Mouse (Mus musculus): Measurements from ENCODE around the gene S100a16. TPM values are rescaled to one million over a fixed set of nuclear protein-coding genes. Genes with fewer than 3 reads are reported as not detected.

Gene S100a16
- polyA plus RNA-seq, 1 experiment from 2014 or later, result 139 TPM

DNA sequence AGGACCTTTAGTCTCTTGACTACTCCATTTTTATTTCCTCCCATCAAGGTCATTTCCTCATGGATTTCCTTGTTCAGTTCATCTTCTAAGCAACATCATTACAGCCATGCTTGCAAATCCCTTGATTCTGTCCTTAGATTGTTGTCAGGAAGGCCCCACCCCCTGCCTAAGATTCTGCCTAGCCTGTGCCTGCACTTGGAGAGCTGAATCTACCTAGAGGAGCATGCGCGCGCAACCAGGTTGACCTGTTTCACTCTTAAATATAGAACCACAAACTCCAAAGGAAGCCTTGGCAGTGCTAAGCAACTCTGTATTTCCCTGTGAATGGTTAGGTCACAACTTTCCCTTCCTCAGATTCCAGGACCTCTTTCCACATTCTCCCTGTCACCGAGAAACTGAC is 19.3 kb upstream of the S100a16 start:
- DNase-seq (ENCODE audit: low spot score), result no peak

DNA sequence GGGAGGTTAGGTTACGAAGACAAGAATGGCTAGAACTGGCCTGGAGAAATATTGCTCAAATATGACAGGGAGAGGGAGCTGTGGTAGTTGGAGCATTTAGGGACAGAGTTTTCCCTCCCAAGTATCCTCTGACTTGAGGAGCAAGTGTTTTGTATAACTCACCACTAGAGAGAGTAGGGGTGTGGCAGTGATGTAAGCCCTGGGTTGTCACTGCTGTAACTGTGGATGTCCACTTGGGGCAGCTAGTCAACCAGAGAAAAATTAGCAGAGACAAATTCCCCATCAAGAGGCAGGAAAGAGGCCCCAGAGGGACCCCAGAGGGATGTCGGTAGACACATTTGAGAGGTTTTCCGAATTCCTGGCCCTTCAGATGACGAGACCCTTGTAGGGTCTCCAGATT is 11.6 kb upstream of the S100a16 start:
- peak; percentile 34 for DNase-seq (ENCODE audit: low spot score)

DNA sequence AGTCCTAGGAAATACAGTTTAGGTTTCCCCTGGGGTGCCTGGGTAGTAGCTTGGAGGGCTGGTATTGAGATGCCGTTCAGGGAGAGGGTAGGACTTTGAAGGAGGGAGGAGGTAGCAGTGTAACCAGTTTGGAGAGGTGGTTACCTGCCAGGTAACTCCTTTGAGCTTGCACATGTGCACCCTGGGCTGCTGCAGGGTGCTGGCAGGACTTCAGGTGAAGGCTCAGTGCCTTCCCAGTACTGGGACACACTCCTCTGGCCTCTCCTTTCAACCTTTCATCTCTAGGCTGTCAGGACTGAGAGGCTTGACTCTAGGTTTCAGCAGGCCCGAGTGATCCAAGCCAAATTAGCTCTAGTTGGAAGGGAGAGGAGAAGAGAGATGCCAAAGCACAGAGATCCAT is 11.0 kb upstream of the S100a16 start:
- DNase-seq (ENCODE audit: low spot score), result no peak

DNA sequence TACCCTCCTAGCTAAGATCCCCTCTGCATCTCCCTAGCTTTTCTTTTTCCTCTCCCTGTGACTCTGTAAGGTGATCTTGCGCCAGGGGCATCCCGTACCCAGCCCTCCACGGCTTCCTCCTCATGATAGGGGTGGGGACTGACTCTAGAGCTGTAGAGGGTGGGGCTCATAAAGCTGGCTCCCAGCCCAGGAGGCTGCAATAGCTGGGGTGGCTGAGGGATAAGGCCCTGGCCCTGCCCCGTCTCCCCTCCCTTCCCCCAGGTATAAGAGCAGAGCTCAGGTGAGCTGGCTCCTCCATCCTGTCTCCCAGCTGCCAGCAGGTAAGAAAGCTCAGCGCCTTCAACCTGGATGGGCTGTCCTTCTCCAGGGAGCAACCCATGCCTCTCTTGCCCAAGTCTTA is 10.5 kb upstream of the S100a16 start, which contains the start of gene S100a14:
TSS of gene S100a14 (plus strand) at position 277 of the 400 bp plus-strand sequence.
- no peak for DNase-seq (ENCODE audit: low spot score)

DNA sequence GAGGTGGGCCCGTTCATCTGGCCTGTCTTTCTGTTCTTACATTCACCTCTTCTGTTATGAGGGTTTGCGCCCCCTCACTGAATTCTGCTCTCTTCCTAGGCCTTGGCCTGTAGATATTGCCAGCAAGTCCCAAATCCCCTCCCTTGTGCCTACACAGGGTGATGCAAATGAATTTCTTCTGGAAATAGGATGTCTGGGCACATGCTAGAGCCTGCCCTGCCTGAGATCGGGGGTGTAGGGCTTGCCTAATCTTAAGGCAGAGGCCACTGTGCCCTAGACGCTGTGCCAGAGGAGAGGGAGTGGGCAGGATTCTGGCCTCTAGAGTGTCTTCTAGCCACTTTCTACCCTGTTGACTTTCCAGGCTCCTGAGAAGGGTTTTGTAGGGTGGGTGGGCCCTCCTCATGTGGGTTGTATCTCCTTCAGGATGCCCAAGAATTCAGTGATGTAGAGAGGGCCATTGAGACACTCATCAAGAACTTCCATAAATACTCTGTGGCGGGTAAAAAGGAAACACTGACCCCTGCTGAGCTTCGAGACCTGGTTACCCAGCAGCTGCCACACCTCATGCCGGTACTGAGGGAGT is 9.7 kb upstream of the S100a16 start:
- no peak for DNase-seq (ENCODE audit: low spot score)

DNA sequence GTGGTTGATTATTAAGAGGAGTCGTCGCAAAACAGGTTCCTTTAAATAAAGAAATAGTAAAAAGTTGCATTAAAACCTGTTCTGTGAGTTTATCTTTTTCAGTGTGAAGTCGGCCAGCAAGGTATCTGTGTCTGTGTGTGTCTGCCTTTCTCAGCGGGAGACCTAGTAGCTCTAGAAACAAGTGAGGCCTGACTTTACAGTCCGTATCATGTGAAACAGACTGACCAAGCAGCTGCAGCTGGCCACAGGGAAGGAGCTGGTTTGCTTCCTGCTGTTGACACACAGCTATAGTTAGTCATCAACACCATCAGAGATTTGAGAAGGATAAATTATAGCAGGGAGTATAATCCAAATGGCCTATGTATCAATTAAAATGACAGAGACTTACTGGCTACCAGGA is 5.3 kb upstream of the S100a16 start:
- DNase-seq (ENCODE audit: low spot score), result no peak

DNA sequence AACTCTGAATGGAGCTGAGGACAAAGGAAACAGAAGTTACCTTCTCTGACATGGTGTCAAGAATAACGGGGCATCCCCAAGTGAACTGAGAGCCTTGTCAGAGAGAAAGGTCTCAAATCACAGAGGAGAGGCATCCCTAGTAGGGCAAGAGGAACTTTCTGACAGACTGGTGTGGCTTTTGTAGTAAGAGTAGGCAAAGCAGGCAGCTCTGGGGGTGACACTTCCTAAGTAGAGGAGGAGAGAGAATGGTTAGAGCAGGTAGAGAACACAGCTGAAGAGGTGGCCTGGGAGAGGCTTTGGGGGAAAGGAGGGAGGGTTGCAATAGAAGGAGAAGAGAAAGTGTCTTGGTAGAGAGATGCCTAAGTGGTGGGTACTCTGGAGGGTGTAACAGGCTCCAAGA is 1.6 kb upstream of the S100a16 start:
- no peak for DNase-seq (ENCODE audit: low spot score)

DNA sequence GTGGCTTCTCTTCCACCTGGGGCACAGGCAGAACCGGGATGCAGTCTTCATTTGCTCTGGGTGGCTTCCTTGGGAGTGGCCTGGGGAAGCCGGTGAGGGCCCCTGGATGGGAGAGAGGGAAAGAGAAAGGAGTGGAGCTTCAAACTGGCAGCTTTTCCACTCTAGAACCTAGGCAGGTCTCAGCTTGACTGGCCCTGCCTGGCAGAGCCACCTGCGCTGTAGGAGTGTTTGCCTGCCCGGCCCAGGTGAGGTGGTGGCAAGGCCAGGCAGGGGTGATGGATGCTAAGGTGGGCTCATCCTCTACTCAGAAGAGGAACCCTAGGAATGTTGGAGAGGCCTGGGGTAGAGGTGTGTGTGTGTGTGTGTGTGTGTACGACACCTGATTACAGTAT is 847 bp downstream of the S100a16 start:
- DNase-seq (ENCODE audit: low spot score), result no peak

DNA sequence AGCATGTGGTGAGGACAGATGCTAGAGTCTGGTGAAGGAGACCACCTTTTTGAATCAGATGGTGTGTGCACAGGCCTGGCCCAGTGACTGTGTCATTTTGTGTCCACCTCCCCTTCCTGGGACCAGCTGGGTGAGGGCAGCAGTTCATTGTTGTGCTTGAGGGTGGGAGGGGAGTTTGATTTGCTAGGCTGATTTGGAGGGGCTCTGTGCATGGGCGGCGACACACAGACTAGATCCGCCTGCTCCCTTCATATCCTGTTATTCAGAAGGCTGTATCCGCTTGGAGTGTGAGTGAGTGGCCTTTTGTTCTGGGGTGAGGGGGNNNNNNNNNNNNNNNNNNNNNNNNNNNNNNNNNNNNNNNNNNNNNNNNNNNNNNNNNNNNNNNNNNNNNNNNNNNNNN is 3.9 kb downstream of the S100a16 start:
- DNase-seq (ENCODE audit: low spot score), result no peak

DNA sequence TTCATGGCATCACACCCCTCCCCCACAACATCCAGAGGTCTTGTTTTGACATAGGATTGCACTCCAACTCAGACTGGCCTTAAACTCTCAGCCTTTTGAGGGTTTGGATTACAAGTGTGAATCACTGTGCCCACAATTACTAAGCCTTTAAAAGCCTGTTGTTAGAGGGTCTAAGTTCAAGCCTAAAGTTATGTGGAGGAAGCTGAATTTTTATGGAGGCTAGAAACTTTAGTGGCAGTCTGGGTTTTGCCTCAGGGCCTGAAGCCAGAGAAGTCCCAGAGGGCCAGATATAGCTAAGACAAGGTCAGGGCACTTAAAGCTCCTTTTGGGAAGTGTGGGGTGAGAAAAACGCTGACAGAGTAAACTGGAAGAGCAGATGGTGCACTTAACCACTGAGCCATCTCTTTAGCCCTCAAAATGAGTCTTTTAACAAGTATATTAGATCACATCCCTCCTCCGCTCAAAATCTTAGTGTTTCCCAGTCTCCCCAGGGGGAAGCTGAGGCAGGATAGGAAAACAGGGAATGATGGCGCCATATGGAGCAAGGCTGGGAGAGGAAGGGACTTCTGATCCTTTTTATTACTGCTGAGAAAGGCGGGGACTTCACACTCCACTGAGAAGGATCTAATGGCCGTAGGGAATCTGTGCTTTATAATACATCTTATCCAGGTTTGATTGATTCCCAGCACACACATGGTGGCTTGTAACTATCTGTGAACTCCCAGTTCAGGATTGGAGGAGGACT is 12.8 kb downstream of the S100a16 start:
- DNase-seq (ENCODE audit: low spot score), result no peak

DNA sequence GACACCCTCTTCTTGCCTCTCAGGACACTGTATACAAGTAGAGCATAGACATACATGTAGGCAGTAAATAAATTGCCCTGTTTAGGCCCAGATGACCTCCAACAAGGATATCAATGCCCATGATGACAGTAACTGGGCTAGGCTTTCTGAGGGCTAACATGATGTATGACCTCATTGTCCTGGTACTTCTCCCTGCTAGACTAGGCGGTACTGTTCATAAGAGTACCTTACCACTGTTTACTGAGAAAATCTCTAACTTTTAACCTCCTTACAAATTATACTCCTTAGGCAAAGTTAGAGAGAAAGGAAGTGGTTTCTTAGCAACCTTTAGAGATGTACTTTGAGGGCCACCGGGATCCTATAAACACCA is 13.4 kb downstream of the S100a16 start:
- DNase-seq (ENCODE audit: low spot score), result no peak

DNA sequence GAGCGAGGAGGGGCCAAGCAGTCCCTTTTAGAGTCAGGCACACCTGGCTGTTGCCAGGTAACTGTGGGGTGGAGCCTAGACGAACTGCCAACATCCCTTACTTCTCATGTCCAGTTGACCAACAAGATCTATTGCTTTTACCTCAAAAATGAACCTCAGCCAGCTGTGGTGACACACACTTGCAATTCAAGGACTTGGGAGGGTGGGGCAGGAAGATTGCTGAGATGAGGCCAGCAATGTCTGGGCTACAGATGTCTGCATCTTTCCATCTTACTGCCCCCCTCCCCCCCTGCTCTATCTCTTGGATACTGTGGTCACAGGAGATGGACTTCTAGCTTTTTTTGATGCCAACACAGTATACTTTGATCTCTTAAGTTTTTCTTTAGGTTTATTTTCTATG is 15.2 kb downstream of the S100a16 start:
- DNase-seq (ENCODE audit: low spot score), result no peak

DNA sequence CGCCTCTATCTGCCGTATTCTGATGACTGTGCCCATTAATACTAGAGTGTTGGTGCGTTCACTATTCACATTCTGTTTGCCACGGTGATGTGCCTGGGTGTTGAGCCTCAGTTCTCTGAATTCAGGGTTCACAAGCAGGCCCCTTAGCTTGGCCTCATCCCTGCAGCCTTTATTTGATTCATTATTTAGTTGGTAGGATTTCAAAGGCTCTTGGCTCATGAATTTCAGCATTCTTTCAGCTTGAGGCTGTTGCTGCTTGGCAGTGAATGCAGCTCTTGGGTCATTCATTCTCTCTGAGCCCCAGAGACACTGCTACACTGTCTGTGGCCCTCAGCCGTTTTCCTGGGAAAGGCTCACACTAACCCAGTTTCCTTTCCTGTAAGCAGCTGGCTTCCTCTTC is 18.9 kb downstream of the S100a16 start:
- no peak for DNase-seq (ENCODE audit: low spot score)

DNA sequence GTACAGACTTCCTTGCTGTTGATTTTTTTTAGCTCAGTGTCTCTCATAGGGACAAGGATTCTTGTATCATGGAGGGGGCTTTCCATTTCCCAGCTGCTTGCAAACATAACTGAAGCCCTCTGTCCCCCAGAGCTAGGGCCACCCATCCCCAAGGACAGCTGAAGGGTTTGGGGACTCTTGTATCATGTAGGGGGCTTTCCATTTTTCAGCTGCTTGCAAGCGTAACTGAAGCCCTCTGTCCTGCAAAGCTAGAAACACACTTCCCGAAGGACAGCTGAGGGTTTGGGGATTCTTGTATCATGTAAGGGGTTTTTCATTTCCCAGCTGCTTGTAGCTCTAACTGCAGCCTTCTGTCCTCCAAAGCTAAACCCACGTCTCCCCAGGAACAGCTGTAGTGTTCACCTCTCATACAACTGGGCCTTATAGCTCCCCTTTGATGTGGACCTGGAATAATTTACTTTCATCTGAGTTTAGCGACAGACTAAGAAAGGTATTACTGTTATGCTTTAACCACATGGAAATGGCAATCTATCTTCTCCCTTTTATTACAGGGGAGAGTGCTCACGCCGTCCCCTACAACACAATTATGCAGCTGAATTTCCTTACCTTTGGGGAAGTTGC is 23.1 kb downstream of the S100a16 start, which contains the start of gene S100a3:
TSS of gene S100a3 (plus strand) at position 571 of the 621 bp plus-strand sequence.
- DNase-seq (ENCODE audit: low spot score), result no peak

DNA sequence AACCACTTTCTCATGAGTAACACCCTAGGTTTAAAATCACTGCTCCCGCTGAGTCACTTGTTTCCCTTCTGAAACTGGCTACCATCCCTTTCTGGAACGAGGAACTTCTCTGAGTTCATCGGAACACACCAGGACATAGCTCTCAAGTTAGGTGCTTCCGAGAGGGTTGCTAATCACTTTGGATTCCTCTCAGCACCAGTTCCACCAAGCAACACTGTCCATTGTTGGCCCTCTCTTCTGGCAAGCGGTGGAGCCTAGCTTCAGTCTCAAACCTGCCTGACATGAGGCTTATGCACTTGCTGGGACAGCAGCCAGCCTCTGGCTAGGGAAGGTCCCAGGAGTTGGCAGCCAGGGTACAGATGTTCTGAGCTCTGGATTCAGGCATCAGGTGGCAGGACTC is 37.6 kb downstream of the S100a16 start:
- no peak for DNase-seq (ENCODE audit: low spot score)

DNA sequence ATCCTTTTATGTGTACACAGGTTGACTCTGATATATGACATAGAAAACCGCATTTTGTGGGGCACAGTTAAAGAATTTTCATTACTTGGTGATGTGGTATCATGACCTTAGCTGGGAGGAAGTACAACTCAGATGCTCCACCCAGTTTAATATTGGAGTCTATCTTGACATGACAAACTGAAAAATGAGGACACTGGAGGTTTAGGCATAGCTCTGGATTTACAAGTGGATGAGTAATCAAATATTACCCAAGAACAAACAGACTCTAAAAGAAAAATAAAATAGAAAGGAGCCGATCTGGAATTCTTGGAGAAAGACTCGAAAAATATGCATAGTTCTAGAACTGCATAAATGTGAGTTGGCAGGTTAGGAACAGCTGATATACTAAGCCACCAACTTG is 38.3 kb downstream of the S100a16 start:
- DNase-seq (ENCODE audit: low spot score), result no peak

DNA sequence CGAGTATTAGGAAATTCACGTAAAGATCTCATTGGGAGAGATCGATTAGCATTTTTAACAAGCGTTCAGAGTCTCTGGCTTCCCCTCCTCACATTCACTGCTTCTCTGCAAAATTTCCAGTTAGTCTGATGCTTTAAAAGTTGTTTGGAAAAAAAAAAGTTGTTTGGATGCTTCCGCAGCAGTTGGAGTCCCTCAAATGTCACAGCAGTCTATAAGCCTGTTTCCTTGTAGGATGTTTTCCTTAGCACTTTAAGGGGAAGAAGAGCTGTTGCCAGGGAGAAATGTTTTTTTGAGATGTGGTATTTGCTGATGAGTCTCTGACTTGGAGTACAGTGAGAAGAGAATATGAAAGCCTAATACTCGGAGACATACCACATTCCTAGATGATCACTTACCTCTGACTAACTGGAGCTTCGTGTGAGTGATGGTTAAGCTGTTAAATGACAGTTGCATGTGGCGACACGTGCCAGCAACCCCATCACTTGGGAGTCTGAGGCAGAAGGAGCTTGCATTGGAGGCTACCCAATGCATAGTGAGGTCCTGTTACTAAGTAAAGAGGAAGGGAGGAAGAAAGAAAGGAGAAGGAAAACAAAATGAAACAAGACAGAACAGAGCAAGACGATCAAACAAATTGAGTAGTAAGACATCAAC is 39.4 kb downstream of the S100a16 start:
- no peak for DNase-seq (ENCODE audit: low spot score)

DNA sequence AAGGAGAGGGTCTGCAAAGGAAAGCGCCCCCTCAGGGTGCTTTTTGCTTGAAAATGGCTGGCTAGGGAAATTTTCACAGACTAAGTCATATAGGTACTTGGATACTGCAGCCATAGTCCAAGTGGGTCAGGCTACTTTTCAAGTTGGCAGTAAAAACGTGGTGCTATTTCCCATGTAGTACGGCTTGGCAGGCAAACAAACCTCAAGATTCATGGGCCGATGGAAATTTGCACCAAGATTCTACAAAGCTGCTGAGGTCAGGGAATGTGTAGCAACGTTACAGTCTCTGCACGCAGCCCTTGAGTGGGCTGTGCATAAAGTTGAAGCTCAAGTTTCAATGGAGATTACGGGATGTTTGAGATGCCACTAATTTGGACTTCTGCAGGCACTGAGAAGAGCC is 42.4 kb downstream of the S100a16 start:
- DNase-seq (ENCODE audit: low spot score), result no peak

DNA sequence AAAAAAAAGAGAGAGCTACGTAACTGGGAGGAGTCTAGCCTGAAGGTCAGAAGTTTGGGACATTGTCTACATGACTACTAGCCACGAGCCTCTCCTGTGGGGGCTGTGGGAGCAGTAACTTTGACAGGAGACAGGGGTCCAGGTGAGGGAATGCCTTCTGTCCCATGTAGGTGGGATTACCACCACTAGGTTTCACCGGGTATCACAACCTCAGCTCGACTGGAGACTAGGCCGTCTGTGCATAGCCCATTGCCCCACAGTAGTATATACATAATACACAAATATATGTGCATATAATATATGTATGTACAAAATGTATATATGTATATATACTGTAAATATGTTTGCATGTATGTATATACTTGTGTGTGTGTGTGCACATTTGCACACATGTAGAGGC is 44.1 kb downstream of the S100a16 start:
- DNase-seq (ENCODE audit: low spot score), result no peak

DNA sequence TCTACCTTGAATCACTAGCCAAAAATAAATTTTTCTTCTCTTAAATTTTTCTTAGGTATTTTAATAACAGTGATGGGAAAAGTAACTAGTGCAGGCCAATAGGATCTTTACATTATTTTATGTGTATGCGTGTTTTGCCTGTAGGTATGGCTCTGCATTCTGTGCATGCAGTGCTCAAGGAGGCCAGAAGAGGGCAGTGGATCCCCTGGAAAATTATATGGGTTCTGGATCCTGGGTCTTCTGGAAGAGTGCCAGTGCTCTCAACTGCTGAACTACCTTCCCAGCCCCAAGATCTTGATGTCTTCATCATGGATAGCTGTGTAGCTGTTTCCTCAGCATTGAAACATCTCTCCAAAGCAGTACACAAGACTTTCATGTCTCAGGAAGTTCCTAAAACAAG is 45.1 kb downstream of the S100a16 start:
- peak; percentile 22 for DNase-seq (ENCODE audit: low spot score)

DNA sequence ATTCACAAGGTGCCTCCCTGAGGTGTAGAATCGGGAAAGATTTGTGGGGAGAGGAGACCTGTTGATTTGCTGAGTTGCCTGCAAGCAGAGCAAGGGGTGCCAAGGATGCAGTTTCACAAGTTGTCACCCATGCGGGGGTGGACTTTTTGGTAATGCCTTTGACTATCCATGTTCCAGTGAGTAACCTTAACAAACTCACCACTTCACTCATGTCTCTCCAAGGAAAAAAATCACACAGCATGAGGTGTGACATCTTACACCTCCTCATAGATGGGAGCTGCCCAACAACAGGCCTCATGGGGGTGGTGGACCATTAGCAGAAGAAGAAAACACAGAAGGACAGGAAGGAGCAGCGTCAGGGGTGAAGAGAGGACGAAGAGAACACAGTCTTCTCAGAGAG is 45.5 kb downstream of the S100a16 start:
- no peak for DNase-seq (ENCODE audit: low spot score)

DNA sequence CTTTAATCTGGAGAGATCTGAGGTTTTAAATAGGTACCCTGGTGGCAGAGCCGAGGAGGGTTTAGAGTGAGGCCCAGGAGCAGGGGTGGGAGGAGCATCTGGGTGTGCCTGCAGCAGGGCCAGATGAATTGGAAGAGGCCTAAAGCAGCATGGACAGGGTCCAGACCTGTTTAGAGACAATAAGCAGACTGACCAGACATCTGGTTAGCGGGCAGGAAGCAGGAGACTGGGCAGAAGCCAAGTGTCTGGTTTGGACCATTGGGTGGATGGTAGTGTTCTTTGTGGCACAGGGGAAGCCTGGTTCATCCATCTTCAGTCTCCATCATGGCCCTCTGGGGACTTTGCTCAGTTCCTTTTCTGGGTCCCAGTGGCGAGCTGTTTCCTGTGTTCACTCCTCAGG is 46.8 kb downstream of the S100a16 start:
- no peak for DNase-seq (ENCODE audit: low spot score)
